Mouse (Mus musculus): ENCODE measurements around the gene Fam69a.

The Fam69a gene

GRCm38 (mm10) chr5:107986967-107987834 lies at the start of gene Fam69a:
Fam69a (minus strand) TSS chr5:107987085.
- peak; percentile 86 for DNase-seq

- no peak for DNase-seq
Measured at GRCm38 (mm10) chr5:108035523-108035922, 48.6 kb upstream of the Fam69a start.

- DNase-seq: peak; percentile 19
Measured at GRCm38 (mm10) chr5:108034194-108034593, 47.3 kb upstream of the Fam69a start.

GRCm38 (mm10) chr5:108031267-108031666 lies 44.4 kb upstream of the Fam69a start:
- DNase-seq: no peak

- no peak for DNase-seq
Measured at GRCm38 (mm10) chr5:108029968-108030367, 43.1 kb upstream of the Fam69a start.

- peak; percentile 33 for DNase-seq
Measured at GRCm38 (mm10) chr5:108028797-108029536, 42.1 kb upstream of the Fam69a start.

- DNase-seq: no peak
Measured at GRCm38 (mm10) chr5:108028230-108028629, 41.3 kb upstream of the Fam69a start.

- DNase-seq: no peak
Measured at GRCm38 (mm10) chr5:108021346-108021745, 34.5 kb upstream of the Fam69a start.

GRCm38 (mm10) chr5:108019367-108019766 lies 32.5 kb upstream of the Fam69a start:
- DNase-seq: no peak

- DNase-seq: no peak
Measured at GRCm38 (mm10) chr5:108017232-108017631, 30.3 kb upstream of the Fam69a start.

- no peak for DNase-seq
Measured at GRCm38 (mm10) chr5:108015422-108015821, 28.5 kb upstream of the Fam69a start.

- DNase-seq: no peak
Measured at GRCm38 (mm10) chr5:108014173-108014572, 27.3 kb upstream of the Fam69a start.

GRCm38 (mm10) chr5:108009721-108010120 lies 22.8 kb upstream of the Fam69a start:
- DNase-seq: no peak

- DNase-seq: no peak
Measured at GRCm38 (mm10) chr5:108005134-108005533, 18.2 kb upstream of the Fam69a start.

- DNase-seq: no peak
Measured at GRCm38 (mm10) chr5:108002734-108003133, 15.8 kb upstream of the Fam69a start.

- DNase-seq: peak; percentile 57
Measured at GRCm38 (mm10) chr5:108000776-108001548, 14.1 kb upstream of the Fam69a start.

GRCm38 (mm10) chr5:107997717-107998116 lies 10.8 kb upstream of the Fam69a start:
- no peak for DNase-seq

- no peak for DNase-seq
Measured at GRCm38 (mm10) chr5:107995936-107996335, 9.1 kb upstream of the Fam69a start.

GRCm38 (mm10) chr5:107987835-107988251 lies 958 bp upstream of the Fam69a start:
- DNase-seq: no peak

- peak; percentile 76 for DNase-seq
Measured at GRCm38 (mm10) chr5:107986255-107986966, 474 bp downstream of the Fam69a start.

- no peak for DNase-seq
Measured at GRCm38 (mm10) chr5:107983946-107984345, 2.9 kb downstream of the Fam69a start.

- no peak for DNase-seq
Measured at GRCm38 (mm10) chr5:107982016-107982415, 4.9 kb downstream of the Fam69a start.

All from layer of hippocampus, adult 9-11 months (tissue).